Mouse (Mus musculus): ENCODE results near the gene Pkp2. TPM values are rescaled to one million over a fixed set of nuclear protein-coding genes. Genes with fewer than 3 reads are reported as not detected.
"Not testable (repeated sequence)": the region's sequence is repeated elsewhere in the genome, so short reads cannot be mapped to it uniquely, and the experiment has no call there.

Gene Pkp2
- polyA plus RNA-seq (2012; rRNA removed) = 0.43 and 0.49 TPM in 2 replicates

- under 1% methylated on average over 59 of the region's 59 CpGs for WGBS
- Histone ChIP-seq H3K27ac (ENCODE audit: insufficient read depth, low read length) (no peak within 1 kb of the TSS), H3K27me3 (ENCODE audit: control insufficient read depth, insufficient read depth, low read length) (peaks cover 18% of the 10 kb centered on the region)
These were observed at the start of gene Pkp2 for GRCm38 (mm10) chr16:16213079-16213760. TSS of gene Pkp2 (plus strand) at chr16:16213318.

GRCm38 (mm10) chr16:16197374-16197773, 15.7 kb upstream of the Pkp2 start:
- Histone ChIP-seq H3K27ac (ENCODE audit: insufficient read depth, low read length) (no peak overlapping the region), H3K4me3 (ENCODE audit: extremely low read depth, insufficient read depth, insufficient read length) (no peak overlapping the region), H3K36me3 (ENCODE audit: control insufficient read depth, insufficient read depth, low read length) (no peaks in the 10 kb centered on the region), H3K4me1 (ENCODE audit: control insufficient read depth, insufficient read depth, insufficient read length) (no peaks in the 10 kb centered on the region), H3K27me3 (ENCODE audit: control insufficient read depth, insufficient read depth, low read length) (no peaks in the 10 kb centered on the region)
- WGBS = 66% methylated on average over 17 of the region's 17 CpGs
- DNase-seq (ENCODE audit: low read depth in 1 of 2, low spot score in 2 of 2) = no peak
- TF ChIP-seq POLR2A (IDR thresholded peaks at IDR 0.05; ENCODE audit: low read depth, low read length) = no peak
- TF ChIP-seq CTCF (IDR thresholded peaks at IDR 0.05; ENCODE audit: extremely low read depth, insufficient read depth, insufficient read length, insufficient replicate concordance) = no peak

More at GRCm38 (mm10) chr16:16213079-16213760, at the start of gene Pkp2:
- TF ChIP-seq CTCF (IDR thresholded peaks at IDR 0.05; ENCODE audit: extremely low read depth, insufficient read depth, insufficient read length, insufficient replicate concordance) (no peak), POLR2A (IDR thresholded peaks at IDR 0.05; ENCODE audit: low read depth, low read length) (no peak)
- H3K36me3 ChIP-seq (ENCODE audit: control insufficient read depth, insufficient read depth, low read length) = no peaks in the 10 kb centered on the region
- DNase-seq (ENCODE audit: low read depth in 1 of 2, low spot score in 2 of 2) = peak in 1 of 2 experiments; percentile 35
- H3K4me3 ChIP-seq (ENCODE audit: extremely low read depth, insufficient read depth, insufficient read length) = peak within 1 kb of the TSS; percentile 58
- peaks cover 6% of the 10 kb centered on the region; the same call in 1 of the 2 replicates for H3K4me1 ChIP-seq (ENCODE audit: control insufficient read depth, insufficient read depth, insufficient read length)

GRCm38 (mm10) chr16:16201991-16202390, 11.1 kb upstream of the Pkp2 start:
- DNase-seq (ENCODE audit: low read depth in 1 of 2, low spot score in 2 of 2); H3K4me1 ChIP-seq (ENCODE audit: control insufficient read depth, insufficient read depth, insufficient read length); H3K4me3 ChIP-seq (ENCODE audit: extremely low read depth, insufficient read depth, insufficient read length); H3K27me3 ChIP-seq (ENCODE audit: control insufficient read depth, insufficient read depth, low read length); H3K27ac ChIP-seq (ENCODE audit: insufficient read depth, low read length); H3K36me3 ChIP-seq (ENCODE audit: control insufficient read depth, insufficient read depth, low read length): not testable (repeated sequence)
- 27% methylated on average over 8 of the region's 8 CpGs for WGBS
- peak; percentile 12; the same call in 1 of the 2 replicates for TF ChIP-seq CTCF (IDR thresholded peaks at IDR 0.05; ENCODE audit: extremely low read depth, insufficient read depth, insufficient read length, insufficient replicate concordance)

- 16% methylated on average over 1 of the region's 1 CpGs for WGBS
- Histone ChIP-seq H3K27me3 (ENCODE audit: control insufficient read depth, insufficient read depth, low read length) (no peaks in the 10 kb centered on the region), H3K4me3 (ENCODE audit: extremely low read depth, insufficient read depth, insufficient read length) (no peak overlapping the region), H3K27ac (ENCODE audit: insufficient read depth, low read length) (no peak overlapping the region), H3K4me1 (ENCODE audit: control insufficient read depth, insufficient read depth, insufficient read length) (no peaks in the 10 kb centered on the region), H3K36me3 (ENCODE audit: control insufficient read depth, insufficient read depth, low read length) (no peaks in the 10 kb centered on the region)
- TF ChIP-seq POLR2A (IDR thresholded peaks at IDR 0.05; ENCODE audit: low read depth, low read length) = no peak
- TF ChIP-seq CTCF (IDR thresholded peaks at IDR 0.05; ENCODE audit: extremely low read depth, insufficient read depth, insufficient read length, insufficient replicate concordance) = no peak
- no peak for DNase-seq (ENCODE audit: low read depth in 1 of 2, low spot score in 2 of 2)
These were observed 8.5 kb upstream of the Pkp2 start for GRCm38 (mm10) chr16:16204648-16205047.

GRCm38 (mm10) chr16:16212723-16213078, 417 bp upstream of the Pkp2 start:
- peaks cover 6% of the 10 kb centered on the region; the same call in 1 of the 2 replicates for H3K4me1 ChIP-seq (ENCODE audit: control insufficient read depth, insufficient read depth, insufficient read length)
- no peaks in the 10 kb centered on the region for H3K36me3 ChIP-seq (ENCODE audit: control insufficient read depth, insufficient read depth, low read length)
- TF ChIP-seq CTCF (IDR thresholded peaks at IDR 0.05; ENCODE audit: extremely low read depth, insufficient read depth, insufficient read length, insufficient replicate concordance) (no peak), POLR2A (IDR thresholded peaks at IDR 0.05; ENCODE audit: low read depth, low read length) (no peak)
- WGBS = 5% methylated on average over 7 of the region's 7 CpGs
- H3K4me3 ChIP-seq (ENCODE audit: extremely low read depth, insufficient read depth, insufficient read length) = peak overlapping the region; percentile 58; the same call in 1 of the 2 replicates
- peaks cover 18% of the 10 kb centered on the region for H3K27me3 ChIP-seq (ENCODE audit: control insufficient read depth, insufficient read depth, low read length)
- no peak for DNase-seq (ENCODE audit: low read depth in 1 of 2, low spot score in 2 of 2)
- no peak overlapping the region for H3K27ac ChIP-seq (ENCODE audit: insufficient read depth, low read length)

GRCm38 (mm10) chr16:16213761-16214305, 715 bp downstream of the Pkp2 start:
- Histone ChIP-seq H3K27ac (ENCODE audit: insufficient read depth, low read length) (no peak overlapping the region), H3K27me3 (ENCODE audit: control insufficient read depth, insufficient read depth, low read length) (peaks cover 18% of the 10 kb centered on the region), H3K36me3 (ENCODE audit: control insufficient read depth, insufficient read depth, low read length) (no peaks in the 10 kb centered on the region), H3K4me1 (ENCODE audit: control insufficient read depth, insufficient read depth, insufficient read length) (peaks cover 6% of the 10 kb centered on the region; the same call in 1 of the 2 replicates), H3K4me3 (ENCODE audit: extremely low read depth, insufficient read depth, insufficient read length) (peak overlapping the region; percentile 58; the same call in 1 of the 2 replicates)
- WGBS = 3% methylated on average over 17 of the region's 17 CpGs
- no peak for DNase-seq (ENCODE audit: low read depth in 1 of 2, low spot score in 2 of 2)
- TF ChIP-seq CTCF (IDR thresholded peaks at IDR 0.05; ENCODE audit: extremely low read depth, insufficient read depth, insufficient read length, insufficient replicate concordance) (no peak), POLR2A (IDR thresholded peaks at IDR 0.05; ENCODE audit: low read depth, low read length) (no peak)
